Mouse (Mus musculus) megakaryocyte, embryonic 14.5 days (primary cell): Measurements from ENCODE around the gene Gtdc1.

Experiments
- FLI1 ChIP-seq: IDR thresholded peaks from 2 replicates; pipeline ENCODE4 v1.6.1; 2012; ENCODE audit warnings: low read length, inconsistent platforms, mixed read lengths
- GATA1 ChIP-seq: IDR thresholded peaks from 3 replicates; pipeline ENCODE4 v1.6.1; 2012; ENCODE audit warnings: mixed read lengths, low read length, inconsistent platforms, borderline replicate concordance

GRCm38 (mm10) chr2:44919326-44919725 lies 8.1 kb downstream of the Gtdc1 start:
- no peak for TF ChIP-seq GATA1
- TF ChIP-seq FLI1 = no peak
